Mouse (Mus musculus) splenic B cell, adult 2 months (primary cell): Measurements from ENCODE around the gene Nlrx1.

Source experiments
- DNase-seq: peaks from one replicate; pipeline ENCODE4 v3.0.0-alpha.2; 2011; ENCODE audit warnings: low read depth, low spot score
- H3K27me3 ChIP-seq: 2 replicates; pipeline ENCODE4 v1.6.1; 2012; ENCODE audit warnings: mild to moderate bottlenecking, low read length, moderate library complexity, mixed read lengths; ENCODE audit not compliant: control insufficient read depth, poor library complexity, insufficient read depth, severe bottlenecking
- H3K36me3 ChIP-seq: 2 replicates; pipeline ENCODE4 v1.6.1; 2012; ENCODE audit warnings: mild to moderate bottlenecking, low read length, moderate library complexity, mixed read lengths; ENCODE audit not compliant: control insufficient read depth, poor library complexity, insufficient read depth, severe bottlenecking

Gene Nlrx1

DNA sequence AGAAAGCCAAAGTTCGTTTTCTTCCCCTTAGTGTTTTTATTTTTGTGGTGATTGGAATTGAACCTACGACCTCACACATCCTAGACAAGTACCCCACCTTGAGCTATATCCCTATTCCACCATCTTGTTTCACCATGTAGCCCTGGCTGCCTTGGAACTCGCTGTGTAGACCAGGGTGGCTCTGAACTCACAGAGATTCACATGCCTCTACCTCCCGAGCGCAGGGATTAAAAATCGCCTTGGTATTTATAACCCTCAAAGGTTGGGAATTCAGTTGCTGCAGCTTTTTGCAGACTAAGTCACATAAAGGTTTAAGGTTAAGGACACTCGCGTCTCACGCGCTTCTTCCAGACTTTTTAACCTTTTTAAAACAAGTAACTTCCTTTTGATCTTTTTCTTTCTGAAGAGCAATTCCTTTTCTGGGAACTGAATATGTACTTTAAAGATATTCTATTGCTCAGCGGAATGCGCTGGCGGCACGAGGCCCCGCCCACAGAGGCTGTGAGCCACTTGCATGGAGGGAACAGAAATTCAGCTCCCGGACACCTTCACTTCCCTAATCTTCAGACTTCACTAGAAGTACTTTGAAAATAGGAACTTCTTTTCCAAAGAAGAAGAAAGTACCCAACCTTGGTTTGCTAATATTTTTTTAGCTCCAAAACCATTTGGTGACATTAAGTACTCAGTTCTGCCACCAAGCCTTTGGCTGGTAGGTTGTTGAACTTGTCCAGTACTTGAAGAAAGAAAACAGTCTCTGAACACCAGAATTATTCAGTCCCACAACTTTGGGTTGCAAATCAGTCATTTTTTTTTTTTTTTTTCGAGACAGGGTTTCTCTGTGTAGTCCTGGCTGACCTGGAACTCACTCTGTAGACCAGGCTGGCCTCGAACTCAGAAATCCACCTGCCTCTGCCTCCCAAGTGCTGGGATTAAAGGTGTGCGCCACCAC is 33.6 kb downstream of the Nlrx1 start:
- H3K36me3 ChIP-seq: no peaks in the 10 kb centered on the region
- DNase-seq: peak; percentile 76
- no peaks in the 10 kb centered on the region for H3K27me3 ChIP-seq

DNA sequence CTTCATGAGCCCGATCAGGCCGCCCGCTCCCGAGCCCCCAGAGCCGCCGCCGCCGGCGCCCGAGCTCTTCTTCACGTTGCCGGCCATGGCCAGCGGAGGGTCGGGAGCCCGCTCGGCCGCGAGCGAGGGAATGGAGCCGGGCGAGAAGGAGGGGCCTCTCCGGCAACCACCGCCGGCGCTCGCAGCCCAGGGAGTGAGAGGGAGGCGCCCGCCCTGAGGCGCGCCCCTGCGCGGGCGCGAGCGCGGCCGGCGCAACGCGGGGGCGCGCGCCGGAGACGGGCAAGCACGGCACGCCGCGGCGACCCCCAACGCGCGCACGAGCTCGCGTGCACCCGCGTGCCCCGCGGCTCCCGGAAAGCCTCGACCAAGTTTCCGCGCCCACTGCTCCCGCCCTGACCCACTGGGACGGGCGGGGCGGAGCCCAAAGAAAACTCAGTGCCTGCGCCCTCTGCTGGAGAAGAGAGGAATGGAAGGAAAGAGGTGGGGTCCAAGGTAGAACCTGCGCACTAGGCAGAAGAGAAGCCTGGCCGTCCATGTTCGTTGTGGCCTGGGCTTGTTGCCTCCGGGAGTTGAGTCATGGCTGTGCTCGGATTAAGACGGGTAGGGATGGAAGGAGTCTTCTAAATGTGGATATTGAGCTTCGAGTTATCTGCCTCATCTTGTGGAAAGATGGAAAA is 34.5 kb downstream of the Nlrx1 start, which contains the start of gene Cbl:
Gene Cbl, minus strand, starts transcription at position 248 of the 677 bp plus-strand sequence.
- H3K27me3 ChIP-seq: no peaks in the 10 kb centered on the region
- no peaks in the 10 kb centered on the region for H3K36me3 ChIP-seq
- DNase-seq: peak; percentile 98

DNA sequence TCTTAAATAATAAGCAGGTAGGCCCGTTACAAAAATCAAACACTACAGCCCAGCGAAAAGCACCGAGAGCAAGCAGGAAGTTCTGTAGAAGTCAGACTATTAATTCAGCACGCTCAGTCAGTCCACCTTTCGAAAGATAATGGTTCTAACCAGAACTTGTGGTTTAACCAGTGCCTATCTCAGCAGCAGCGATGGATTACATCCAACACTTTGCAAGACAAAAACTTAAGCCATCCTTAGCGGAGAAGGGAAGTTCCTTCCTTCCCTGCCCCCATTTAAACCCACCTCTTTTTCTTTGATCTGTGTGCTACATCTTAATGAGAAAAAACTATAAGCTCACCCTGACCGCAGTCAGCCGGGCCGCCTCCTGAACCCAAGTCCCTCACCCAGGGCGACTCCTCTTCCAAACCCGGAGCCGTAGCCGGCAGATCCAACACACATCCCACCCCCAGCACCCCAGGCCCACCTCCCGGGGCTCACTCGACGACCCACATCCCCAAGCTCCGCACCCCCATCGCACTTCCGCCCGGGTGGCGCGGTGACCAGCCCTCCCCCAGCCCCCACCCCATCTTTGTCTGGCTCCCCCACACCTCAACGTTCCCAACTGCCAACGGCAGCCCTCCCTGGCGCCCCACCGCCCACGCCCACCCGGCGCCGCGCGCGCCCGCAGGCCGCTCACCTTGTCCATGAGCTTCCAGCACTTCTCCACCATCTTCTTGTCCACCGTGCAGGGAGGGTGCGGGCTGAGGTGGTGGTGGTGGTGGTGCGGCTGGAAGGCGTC is 35.2 kb downstream of the Nlrx1 start:
- peak; percentile 40 for DNase-seq

DNA sequence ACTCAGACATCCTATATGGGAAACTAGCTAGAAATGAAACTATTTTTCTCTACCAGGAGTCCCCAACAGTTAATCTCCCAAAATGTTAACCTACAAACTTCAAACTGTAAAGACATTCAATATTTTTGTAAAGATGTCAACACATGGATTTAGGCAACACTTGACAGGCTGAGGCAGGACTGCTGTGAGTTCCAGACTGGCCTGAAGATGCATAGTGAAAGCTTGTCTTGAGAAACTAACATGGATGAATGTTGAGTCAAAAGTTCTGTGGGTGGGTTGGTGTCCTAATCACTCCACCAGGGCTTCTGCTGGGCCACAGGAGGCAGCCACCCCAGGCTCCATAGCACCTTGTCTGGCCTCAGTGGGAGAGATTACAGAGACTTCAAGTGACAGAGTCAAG is 36.8 kb downstream of the Nlrx1 start:
- Histone ChIP-seq H3K27me3 (no peaks in the 10 kb centered on the region), H3K36me3 (no peaks in the 10 kb centered on the region)
- no peak for DNase-seq

More for the DNA sequence above, 35.2 kb downstream of the Nlrx1 start:
- Histone ChIP-seq H3K27me3 (no peaks in the 10 kb centered on the region), H3K36me3 (no peaks in the 10 kb centered on the region)

GRCm38 (mm10) chr9:44225993-44226392 is 42.4 kb downstream of the Nlrx1 start:
- Histone ChIP-seq H3K27me3 (no peaks in the 10 kb centered on the region), H3K36me3 (no peaks in the 10 kb centered on the region)
- peak; percentile 37 for DNase-seq

DNA sequence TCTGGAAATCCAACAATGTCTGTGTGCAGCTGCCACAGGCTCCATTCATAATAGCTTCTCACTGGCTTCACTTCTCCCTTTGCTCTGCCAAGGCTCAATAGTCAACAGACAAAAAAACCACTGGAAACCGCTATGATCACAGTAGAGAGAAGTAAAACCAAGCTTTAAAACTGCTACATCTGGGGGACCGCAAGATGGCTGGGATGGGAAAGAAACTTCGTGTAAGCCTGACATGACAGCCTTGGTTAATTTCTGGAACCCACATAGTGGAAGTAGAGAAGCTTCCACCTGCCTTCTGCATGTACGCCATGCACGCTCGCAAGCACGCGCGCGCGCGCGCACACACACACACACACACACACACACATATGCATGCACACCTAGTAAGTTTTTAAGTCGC is 54.9 kb downstream of the Nlrx1 start:
- peak; percentile 73 for DNase-seq
- no peaks in the 10 kb centered on the region for H3K27me3 ChIP-seq
- peaks cover 2% of the 10 kb centered on the region; the same call in 1 of the 2 replicates for H3K36me3 ChIP-seq

GRCm38 (mm10) chr9:44212406-44212805 is 56.0 kb downstream of the Nlrx1 start:
- peaks cover 2% of the 10 kb centered on the region; the same call in 1 of the 2 replicates for H3K36me3 ChIP-seq
- DNase-seq: no peak
- no peaks in the 10 kb centered on the region for H3K27me3 ChIP-seq

DNA sequence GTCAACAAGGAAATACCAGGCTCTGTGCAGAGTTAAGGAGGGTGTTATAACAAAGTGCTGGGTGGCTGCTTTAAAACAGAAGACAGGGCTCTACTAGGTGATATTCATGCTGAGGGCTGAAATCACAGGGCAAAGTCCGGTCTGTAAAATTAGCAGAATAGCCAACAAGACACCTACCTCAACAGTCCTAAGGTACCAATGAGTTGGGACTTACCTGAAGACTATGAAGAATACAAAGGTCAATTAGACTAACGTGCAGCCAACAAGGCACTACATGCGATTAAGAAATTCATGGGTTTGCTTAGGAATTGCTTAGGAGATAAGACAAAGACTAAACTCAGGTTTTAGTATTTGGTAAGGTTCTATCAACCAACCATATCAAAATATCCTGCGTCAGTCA is 59.0 kb downstream of the Nlrx1 start:
- Histone ChIP-seq H3K27me3 (no peaks in the 10 kb centered on the region), H3K36me3 (peaks cover 2% of the 10 kb centered on the region; the same call in 1 of the 2 replicates)
- DNase-seq: no peak

DNA sequence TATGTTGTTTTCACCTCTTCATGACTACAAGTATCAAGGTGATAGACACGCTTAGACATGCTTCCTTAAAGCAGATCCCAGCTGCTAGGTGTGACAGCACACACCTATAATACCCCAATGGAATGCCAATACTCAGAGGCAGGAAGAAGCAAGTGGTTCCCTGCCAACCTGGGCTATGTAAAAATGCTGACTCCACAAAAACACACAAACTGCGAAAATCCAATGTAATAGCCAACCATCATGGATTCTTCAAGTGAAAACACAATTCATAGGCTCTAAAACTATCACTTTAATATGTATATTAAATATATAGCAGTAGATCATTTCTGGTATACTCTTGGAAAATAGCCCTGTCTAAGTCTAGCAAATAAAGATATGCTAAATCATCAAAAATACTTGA is 60.6 kb downstream of the Nlrx1 start:
- no peaks in the 10 kb centered on the region for H3K27me3 ChIP-seq
- no peak for DNase-seq
- H3K36me3 ChIP-seq: peaks cover 2% of the 10 kb centered on the region; the same call in 1 of the 2 replicates
